Mouse (Mus musculus) cerebellum, adult 2 months (tissue): ENCODE results near the gene Tspyl3.

ENCODE experiments used
- CTCF ChIP-seq: fragments of 200-500 bp; IDR thresholded peaks from 2 replicates; pipeline ENCODE4 v1.5.1; 2011; ENCODE audit warnings: low read depth, mild to moderate bottlenecking, control low read depth, low read length, moderate library complexity, borderline replicate concordance; ENCODE audit not compliant: insufficient read depth
- POLR2A ChIP-seq: fragments of 200-500 bp; IDR thresholded peaks from 2 replicates; pipeline ENCODE4 v1.6.1; 2011; ENCODE audit warnings: low read length, control low read depth, borderline replicate concordance; ENCODE audit not compliant: insufficient read depth

DNA sequence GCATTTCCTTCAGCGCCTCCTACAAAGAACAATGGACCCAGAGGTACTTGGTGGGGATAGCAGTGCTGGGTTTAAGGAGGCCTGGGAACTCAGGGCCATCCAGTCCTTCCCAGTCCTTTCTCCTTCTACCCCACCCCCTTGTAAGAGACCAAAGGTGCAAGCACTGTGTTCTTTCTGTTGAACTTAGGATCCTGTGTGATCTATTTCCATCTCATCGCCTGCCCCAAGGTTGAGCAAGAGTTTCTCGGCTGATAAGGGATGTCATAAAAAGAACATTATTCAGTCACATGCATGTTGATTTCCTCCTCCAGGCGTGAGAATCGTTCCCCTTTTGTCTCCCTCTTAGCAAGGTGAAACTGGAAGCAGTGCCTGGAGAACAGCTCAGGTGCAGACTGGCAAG is 24.5 kb upstream of the Tspyl3 start:
- TF ChIP-seq POLR2A (no peak), CTCF (no peak)
